Mouse (Mus musculus): ENCODE results near the gene Zfp697. TPM values are rescaled to one million over a fixed set of nuclear protein-coding genes. Genes with fewer than 3 reads are reported as not detected.
A peak's percentile ranks its signal among the peaks of the same experiment; 100 is the strongest.
"Not testable (repeated sequence)": the region's sequence is repeated elsewhere in the genome, so short reads cannot be mapped to it uniquely, and the experiment has no call there.

Gene Zfp697
- polyA plus RNA-seq, 1 experiment from 2014 or later = 6.2 TPM

DNA sequence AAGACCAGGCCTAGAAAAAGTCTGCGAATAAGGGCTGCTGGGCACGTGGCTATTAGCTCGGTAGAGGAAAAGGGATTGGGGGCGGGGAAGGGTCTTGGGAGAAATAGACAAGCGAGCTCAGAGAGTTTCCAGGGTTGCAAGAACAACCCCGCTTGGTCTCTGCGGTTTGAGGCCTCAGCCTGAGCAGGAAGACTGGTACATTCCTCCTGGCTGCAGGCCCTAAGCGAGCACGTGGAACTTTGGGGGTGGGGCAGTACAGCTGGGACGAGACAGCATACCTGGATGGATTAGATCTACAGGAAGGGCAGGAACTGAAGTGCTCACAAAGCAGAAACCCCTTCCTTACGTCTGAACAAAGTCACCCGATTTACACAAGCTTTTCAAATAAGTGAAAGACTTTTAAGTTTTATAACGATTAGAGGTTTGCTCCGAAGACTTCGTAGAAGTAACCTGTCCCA, 43.6 kb upstream of the Zfp697 start:
- Histone ChIP-seq H3K36me3 (ENCODE audit: control insufficient read depth, insufficient read depth) (no peaks in the 10 kb centered on the region), H3K27ac (ENCODE audit: low read depth, low read length) (no peak overlapping the region), H3K9ac (ENCODE audit: low read depth, low read length) (peak overlapping the region; percentile 41), H3K27me3 (replicated peaks; ENCODE audit: control insufficient read depth, insufficient read depth, low read length) (no peaks in the 10 kb centered on the region), H3K4me2 (replicated peaks; ENCODE audit: low read depth) (peak overlapping the region; percentile 87), H3K4me1 (replicated peaks; ENCODE audit: control insufficient read depth, insufficient read depth, low read length) (0 out of 2 replicates have a peak, but pooled peaks cover 6% of the 10 kb centered on the region), H3K9me3 (ENCODE audit: control insufficient read depth) (no peaks in the 10 kb centered on the region), H3K4me3 (ENCODE audit: low read depth, low read length) (peak overlapping the region; percentile 36)
- 4% methylated on average over 15 of the region's 15 CpGs for WGBS
- peak; percentile 66; the same call in 1 of the 2 replicates for ATAC-seq
- no peak for TF ChIP-seq CTCF (IDR thresholded peaks at IDR 0.05; ENCODE audit: low read depth)

GRCm38 (mm10) chr3:98339097-98339705, 43.1 kb upstream of the Zfp697 start:
- Histone ChIP-seq H3K9ac (ENCODE audit: low read depth, low read length) (peak overlapping the region; percentile 41), H3K27ac (ENCODE audit: low read depth, low read length) (no peak overlapping the region), H3K4me3 (ENCODE audit: low read depth, low read length) (peak overlapping the region; percentile 36), H3K36me3 (ENCODE audit: control insufficient read depth, insufficient read depth) (no peaks in the 10 kb centered on the region), H3K9me3 (ENCODE audit: control insufficient read depth) (no peaks in the 10 kb centered on the region), H3K4me1 (replicated peaks; ENCODE audit: control insufficient read depth, insufficient read depth, low read length) (0 out of 2 replicates have a peak, but pooled peaks cover 6% of the 10 kb centered on the region), H3K4me2 (replicated peaks; ENCODE audit: low read depth) (peak overlapping the region; percentile 87), H3K27me3 (replicated peaks; ENCODE audit: control insufficient read depth, insufficient read depth, low read length) (no peaks in the 10 kb centered on the region)
- TF ChIP-seq CTCF (IDR thresholded peaks at IDR 0.05; ENCODE audit: low read depth) = no peak
- under 1% methylated on average over 45 of the region's 46 CpGs for WGBS
- peak; percentile 25 for ATAC-seq

GRCm38 (mm10) chr3:98339706-98340109, 42.6 kb upstream of the Zfp697 start, which contains the start of gene Phgdh:
Phgdh (minus strand) TSS chr3:98339990.
- H3K27ac ChIP-seq (ENCODE audit: low read depth, low read length); H3K27me3 ChIP-seq (replicated peaks; ENCODE audit: control insufficient read depth, insufficient read depth, low read length); H3K9me3 ChIP-seq (ENCODE audit: control insufficient read depth); H3K4me1 ChIP-seq (replicated peaks; ENCODE audit: control insufficient read depth, insufficient read depth, low read length); H3K36me3 ChIP-seq (ENCODE audit: control insufficient read depth, insufficient read depth): not testable (repeated sequence)
- Histone ChIP-seq H3K9ac (ENCODE audit: low read depth, low read length) (peak within 1 kb of the TSS; percentile 41), H3K4me3 (ENCODE audit: low read depth, low read length) (peak within 1 kb of the TSS; percentile 36), H3K4me2 (replicated peaks; ENCODE audit: low read depth) (peak within 1 kb of the TSS; percentile 87)
- ATAC-seq = peak; percentile 28; the same call in 1 of the 2 replicates
- 0% methylated on average over 9 of the region's 10 CpGs for WGBS

DNA sequence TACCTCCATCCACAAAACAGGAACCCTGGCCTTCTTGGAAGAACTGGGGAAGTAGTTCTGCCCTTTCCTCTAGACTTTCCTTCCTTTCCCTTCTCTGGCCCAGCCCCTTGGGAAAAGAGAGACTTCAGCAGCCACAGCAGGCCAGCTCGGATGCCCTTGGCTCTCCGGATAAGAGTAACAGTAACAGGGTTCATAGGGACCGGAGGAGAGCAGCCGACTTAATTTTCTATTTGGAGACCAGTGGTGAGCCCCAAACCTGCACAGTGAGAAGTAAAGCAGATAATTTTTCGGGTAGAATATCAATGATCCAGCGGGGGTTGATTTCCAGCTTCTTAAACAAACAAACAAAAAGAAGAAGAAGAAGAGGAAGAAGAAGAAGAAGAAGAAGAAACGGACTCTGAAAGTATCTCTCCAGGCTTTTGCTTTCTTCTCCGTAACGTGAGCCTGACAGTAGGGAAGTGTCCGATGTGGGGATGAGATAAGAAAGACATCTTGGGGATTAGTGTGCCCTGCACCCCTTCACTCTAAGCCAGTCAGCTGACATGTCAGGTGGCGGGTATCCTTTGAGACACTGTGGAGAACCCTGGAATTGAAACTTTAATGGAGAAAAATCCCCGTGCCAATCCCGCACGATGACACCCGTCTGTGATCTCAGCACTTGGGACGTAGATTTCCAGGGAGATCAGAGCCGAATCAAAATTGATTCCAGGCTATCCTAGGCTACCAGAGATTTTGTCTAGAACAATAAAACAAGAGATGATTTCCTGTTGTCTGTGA, 41.3 kb upstream of the Zfp697 start:
- ATAC-seq = no peak
- Histone ChIP-seq H3K27me3 (replicated peaks; ENCODE audit: control insufficient read depth, insufficient read depth, low read length) (no peaks in the 10 kb centered on the region), H3K4me1 (replicated peaks; ENCODE audit: control insufficient read depth, insufficient read depth, low read length) (0 out of 2 replicates have a peak, but pooled peaks cover 6% of the 10 kb centered on the region), H3K4me2 (replicated peaks; ENCODE audit: low read depth) (no peak overlapping the region), H3K9me3 (ENCODE audit: control insufficient read depth) (no peaks in the 10 kb centered on the region), H3K36me3 (ENCODE audit: control insufficient read depth, insufficient read depth) (no peaks in the 10 kb centered on the region), H3K27ac (ENCODE audit: low read depth, low read length) (no peak overlapping the region), H3K4me3 (ENCODE audit: low read depth, low read length) (no peak overlapping the region), H3K9ac (ENCODE audit: low read depth, low read length) (no peak overlapping the region)
- 88% methylated on average over 17 of the region's 17 CpGs for WGBS
- TF ChIP-seq CTCF (IDR thresholded peaks at IDR 0.05; ENCODE audit: low read depth) = no peak

DNA sequence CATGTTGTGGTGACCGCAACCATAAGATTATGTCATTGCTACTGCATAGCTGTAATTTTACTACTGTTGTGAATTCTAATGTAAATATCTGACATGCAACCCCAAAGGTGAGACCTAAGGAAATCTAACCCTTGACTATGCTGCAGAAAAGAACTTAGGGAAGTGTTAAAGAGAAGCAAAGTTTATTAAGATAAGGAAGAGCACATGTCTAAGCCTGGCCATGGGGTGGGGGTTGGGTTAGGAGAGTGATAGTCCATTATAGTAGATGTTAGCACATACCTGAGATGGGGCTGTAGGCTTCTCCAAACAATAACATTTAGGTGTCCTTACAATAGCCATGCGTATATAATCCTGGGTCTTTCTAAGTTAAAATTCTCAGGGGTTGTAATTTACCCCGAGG, 39.0 kb upstream of the Zfp697 start:
- TF ChIP-seq CTCF (IDR thresholded peaks at IDR 0.05; ENCODE audit: low read depth) = no peak
- no peak overlapping the region for H3K9ac ChIP-seq (ENCODE audit: low read depth, low read length)

DNA sequence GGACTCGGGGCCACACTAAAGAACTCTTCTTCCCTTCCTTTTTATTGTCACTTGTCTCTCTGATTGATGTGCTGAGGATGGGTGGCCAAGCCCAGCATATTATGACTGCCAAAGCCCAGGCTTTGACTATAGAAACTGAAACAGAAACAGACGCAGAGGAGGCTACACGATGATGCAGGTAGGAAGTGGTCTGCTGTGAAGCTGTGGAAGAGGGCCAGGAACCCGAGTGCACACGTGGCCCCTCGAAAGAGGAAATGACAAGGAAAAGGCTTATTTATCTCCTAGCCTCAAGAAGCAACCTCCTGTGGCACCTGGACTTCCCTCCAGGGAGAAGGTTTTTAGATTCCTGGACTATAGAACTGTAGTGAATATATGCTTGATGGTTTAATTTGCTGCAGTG, 34.2 kb upstream of the Zfp697 start:
- no peak overlapping the region for H3K27ac ChIP-seq (ENCODE audit: low read depth, low read length)
- no peak for TF ChIP-seq CTCF (IDR thresholded peaks at IDR 0.05; ENCODE audit: low read depth)

More for the DNA sequence above, 39.0 kb upstream of the Zfp697 start:
- H3K9me3 ChIP-seq (ENCODE audit: control insufficient read depth) = no peaks in the 10 kb centered on the region
- ATAC-seq = no peak
- no peak overlapping the region for H3K4me2 ChIP-seq (replicated peaks; ENCODE audit: low read depth)
- WGBS = 74% methylated on average over 3 of the region's 3 CpGs
- no peak overlapping the region for H3K27ac ChIP-seq (ENCODE audit: low read depth, low read length)
- H3K27me3 ChIP-seq (replicated peaks; ENCODE audit: control insufficient read depth, insufficient read depth, low read length) = no peaks in the 10 kb centered on the region
- H3K36me3 ChIP-seq (ENCODE audit: control insufficient read depth, insufficient read depth) = no peaks in the 10 kb centered on the region
- no peak overlapping the region for H3K4me3 ChIP-seq (ENCODE audit: low read depth, low read length)
- peaks cover 6% of the 10 kb centered on the region; the same call in 1 of the 2 replicates for H3K4me1 ChIP-seq (replicated peaks; ENCODE audit: control insufficient read depth, insufficient read depth, low read length)

More for the DNA sequence above, 34.2 kb upstream of the Zfp697 start:
- peak; percentile 55 for ATAC-seq
- Histone ChIP-seq H3K4me2 (replicated peaks; ENCODE audit: low read depth) (peak overlapping the region; percentile 48), H3K36me3 (ENCODE audit: control insufficient read depth, insufficient read depth) (no peaks in the 10 kb centered on the region), H3K9me3 (ENCODE audit: control insufficient read depth) (no peaks in the 10 kb centered on the region), H3K4me3 (ENCODE audit: low read depth, low read length) (no peak overlapping the region), H3K4me1 (replicated peaks; ENCODE audit: control insufficient read depth, insufficient read depth, low read length) (peaks cover 7% of the 10 kb centered on the region; the same call in 1 of the 2 replicates), H3K27me3 (replicated peaks; ENCODE audit: control insufficient read depth, insufficient read depth, low read length) (no peaks in the 10 kb centered on the region), H3K9ac (ENCODE audit: low read depth, low read length) (no peak overlapping the region)
- WGBS = 49% methylated on average over 6 of the region's 6 CpGs

Measured in intestine, postnatal 0 days (tissue).